Mouse (Mus musculus): ENCODE measurements around the gene Nol9. TPM values are rescaled to one million over a fixed set of nuclear protein-coding genes. Genes with fewer than 3 reads are reported as not detected.

Nol9 gene
- polyA plus RNA-seq, 1 experiment = 22.8 TPM

DNA sequence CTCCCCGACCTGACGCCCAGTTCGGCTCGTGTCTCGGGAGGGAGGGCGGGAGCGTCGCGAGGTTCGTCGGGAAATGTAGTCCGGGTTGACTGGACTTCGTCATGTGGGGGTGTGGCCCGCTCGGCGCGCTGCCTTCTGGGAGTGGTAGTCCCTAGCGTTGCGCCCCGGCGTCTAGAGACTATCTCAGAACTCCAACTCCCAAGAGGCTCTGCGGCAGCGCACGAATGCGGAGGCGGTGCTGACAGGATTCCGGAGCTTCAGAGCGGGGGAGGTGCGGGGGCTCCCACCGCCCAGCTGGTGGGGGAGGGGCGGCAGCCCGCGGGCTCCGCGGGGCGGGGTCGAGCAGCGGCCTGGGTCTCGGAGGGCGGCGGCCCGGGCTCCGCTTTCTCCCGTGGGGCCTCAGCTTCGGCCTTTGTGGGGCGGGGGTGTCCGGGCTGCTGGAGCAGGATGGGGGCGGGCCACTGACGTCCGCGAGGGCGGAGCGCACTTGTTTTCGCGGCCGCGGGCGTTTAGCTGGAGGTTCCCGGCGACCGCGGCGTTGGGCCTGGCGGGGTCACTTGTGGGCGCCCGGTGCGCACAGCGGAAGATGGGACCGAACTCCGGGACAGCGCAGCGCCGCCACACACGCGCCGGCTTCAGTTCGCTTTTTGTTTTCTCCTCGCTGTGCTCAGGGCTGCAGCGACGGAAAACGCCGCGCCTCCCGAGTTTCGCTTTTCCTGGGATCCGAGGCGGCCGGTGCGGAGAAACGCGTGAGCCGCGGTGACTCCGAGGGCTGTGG, 42.8 kb upstream of the Nol9 start, which contains the start of gene Phf13:
TSS of gene Phf13 (minus strand) at position 86 of the 778 bp plus-strand sequence.
- under 1% methylated on average over 77 of the region's 94 CpGs for WGBS
- Histone ChIP-seq H3K27ac (ENCODE audit: insufficient read depth, low read length) (peak within 1 kb of the TSS; percentile 88), H3K4me1 (ENCODE audit: control insufficient read depth, insufficient read depth, insufficient read length) (no peaks in the 10 kb centered on the region; the same call in 1 of the 2 replicates), H3K4me3 (ENCODE audit: extremely low read depth, insufficient read depth, insufficient read length) (peak within 1 kb of the TSS; percentile 88), H3K36me3 (ENCODE audit: control insufficient read depth, insufficient read depth, low read length) (0 out of 2 replicates have a peak, but pooled peaks cover 3% of the 10 kb centered on the region), H3K27me3 (ENCODE audit: control insufficient read depth, insufficient read depth, low read length) (peaks cover 11% of the 10 kb centered on the region)
- TF ChIP-seq CTCF (IDR thresholded peaks at IDR 0.05; ENCODE audit: extremely low read depth, insufficient read depth, insufficient read length, insufficient replicate concordance) (no peak), POLR2A (IDR thresholded peaks at IDR 0.05; ENCODE audit: low read depth, low read length) (peak; percentile 50)
- DNase-seq (ENCODE audit: low read depth in 1 of 2, low spot score in 2 of 2) = peak; percentile 97 to 99

DNA sequence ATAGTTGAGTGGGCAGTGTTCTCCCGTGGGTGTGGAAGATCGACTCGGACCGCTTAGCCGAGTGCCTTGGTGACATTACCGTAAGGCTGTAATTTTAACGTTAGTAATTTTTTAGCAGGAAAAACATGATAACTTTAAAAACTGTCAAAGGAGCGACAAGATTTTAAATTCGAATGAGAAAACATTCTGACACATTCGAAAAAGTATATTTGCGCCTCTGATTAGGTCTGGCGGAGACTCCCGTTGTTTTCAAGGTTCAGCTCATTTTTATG, 42.2 kb upstream of the Nol9 start:
- peak overlapping the region; percentile 78 for H3K4me3 ChIP-seq (ENCODE audit: extremely low read depth, insufficient read depth, insufficient read length)
- TF ChIP-seq POLR2A (IDR thresholded peaks at IDR 0.05; ENCODE audit: low read depth, low read length) (no peak), CTCF (IDR thresholded peaks at IDR 0.05; ENCODE audit: extremely low read depth, insufficient read depth, insufficient read length, insufficient replicate concordance) (no peak)
- no peaks in the 10 kb centered on the region; the same call in 1 of the 2 replicates for H3K4me1 ChIP-seq (ENCODE audit: control insufficient read depth, insufficient read depth, insufficient read length)
- WGBS = 2% methylated on average over 13 of the region's 13 CpGs
- H3K27ac ChIP-seq (ENCODE audit: insufficient read depth, low read length) = peak overlapping the region; percentile 88
- no peak for DNase-seq (ENCODE audit: low read depth in 1 of 2, low spot score in 2 of 2)
- H3K36me3 ChIP-seq (ENCODE audit: control insufficient read depth, insufficient read depth, low read length) = 0 out of 2 replicates have a peak, but pooled peaks cover 3% of the 10 kb centered on the region
- peaks cover 11% of the 10 kb centered on the region for H3K27me3 ChIP-seq (ENCODE audit: control insufficient read depth, insufficient read depth, low read length)

DNA sequence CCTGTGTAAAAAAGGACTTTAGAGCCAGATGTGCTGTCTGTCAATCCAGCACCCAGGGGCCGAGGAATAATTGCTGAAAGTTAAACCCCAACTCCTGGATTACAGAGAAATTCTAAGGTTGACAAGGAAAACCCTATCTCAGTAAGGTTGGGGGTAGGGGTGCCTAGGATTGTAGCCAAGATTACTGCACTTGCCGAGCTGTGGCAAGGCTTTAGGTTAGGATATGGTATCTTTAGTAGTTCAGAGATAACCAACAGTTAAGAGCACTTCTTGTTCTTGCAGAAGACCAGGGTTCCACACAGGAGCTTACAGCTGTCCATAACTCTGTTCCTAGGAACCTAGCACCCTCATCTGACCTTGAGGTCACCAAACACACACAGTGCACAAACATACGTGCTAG, 41.4 kb upstream of the Nol9 start:
- TF ChIP-seq POLR2A (IDR thresholded peaks at IDR 0.05; ENCODE audit: low read depth, low read length) = no peak
- no peak for TF ChIP-seq CTCF (IDR thresholded peaks at IDR 0.05; ENCODE audit: extremely low read depth, insufficient read depth, insufficient read length, insufficient replicate concordance)
- peaks cover 11% of the 10 kb centered on the region for H3K27me3 ChIP-seq (ENCODE audit: control insufficient read depth, insufficient read depth, low read length)
- no peak for DNase-seq (ENCODE audit: low read depth in 1 of 2, low spot score in 2 of 2)
- no peak overlapping the region for H3K4me3 ChIP-seq (ENCODE audit: extremely low read depth, insufficient read depth, insufficient read length)
- no peaks in the 10 kb centered on the region for H3K36me3 ChIP-seq (ENCODE audit: control insufficient read depth, insufficient read depth, low read length)
- 81% methylated on average over 3 of the region's 3 CpGs for WGBS
- H3K27ac ChIP-seq (ENCODE audit: insufficient read depth, low read length) = no peak overlapping the region
- no peaks in the 10 kb centered on the region; the same call in 1 of the 2 replicates for H3K4me1 ChIP-seq (ENCODE audit: control insufficient read depth, insufficient read depth, insufficient read length)

DNA sequence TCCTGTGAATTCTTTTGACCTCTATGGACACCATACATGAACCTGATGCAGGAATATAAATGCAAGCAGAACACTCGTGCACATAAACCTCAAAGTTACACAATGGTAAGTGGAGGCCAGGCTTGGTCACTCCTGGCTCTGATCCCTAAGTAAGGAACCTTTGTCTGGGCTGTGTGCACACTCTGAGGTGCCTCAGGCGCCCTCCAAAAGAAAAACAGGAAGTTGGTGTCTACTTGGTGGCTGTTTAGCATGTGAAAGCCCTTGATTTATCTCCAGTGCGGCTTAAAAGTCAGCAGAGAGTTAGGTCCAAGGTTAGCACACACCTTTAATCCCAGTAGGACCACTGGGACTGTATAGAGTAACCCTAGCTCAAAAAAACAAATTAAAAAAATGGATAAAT, 39.6 kb upstream of the Nol9 start:
- Histone ChIP-seq H3K4me3 (ENCODE audit: extremely low read depth, insufficient read depth, insufficient read length) (no peak overlapping the region), H3K36me3 (ENCODE audit: control insufficient read depth, insufficient read depth, low read length) (no peaks in the 10 kb centered on the region), H3K27ac (ENCODE audit: insufficient read depth, low read length) (no peak overlapping the region), H3K4me1 (ENCODE audit: control insufficient read depth, insufficient read depth, insufficient read length) (no peaks in the 10 kb centered on the region; the same call in 1 of the 2 replicates), H3K27me3 (ENCODE audit: control insufficient read depth, insufficient read depth, low read length) (peaks cover 11% of the 10 kb centered on the region)
- no peak for DNase-seq (ENCODE audit: low read depth in 1 of 2, low spot score in 2 of 2)
- 14% methylated on average over 3 of the region's 3 CpGs for WGBS
- TF ChIP-seq CTCF (IDR thresholded peaks at IDR 0.05; ENCODE audit: extremely low read depth, insufficient read depth, insufficient read length, insufficient replicate concordance) = no peak
- TF ChIP-seq POLR2A (IDR thresholded peaks at IDR 0.05; ENCODE audit: low read depth, low read length) = no peak

DNA sequence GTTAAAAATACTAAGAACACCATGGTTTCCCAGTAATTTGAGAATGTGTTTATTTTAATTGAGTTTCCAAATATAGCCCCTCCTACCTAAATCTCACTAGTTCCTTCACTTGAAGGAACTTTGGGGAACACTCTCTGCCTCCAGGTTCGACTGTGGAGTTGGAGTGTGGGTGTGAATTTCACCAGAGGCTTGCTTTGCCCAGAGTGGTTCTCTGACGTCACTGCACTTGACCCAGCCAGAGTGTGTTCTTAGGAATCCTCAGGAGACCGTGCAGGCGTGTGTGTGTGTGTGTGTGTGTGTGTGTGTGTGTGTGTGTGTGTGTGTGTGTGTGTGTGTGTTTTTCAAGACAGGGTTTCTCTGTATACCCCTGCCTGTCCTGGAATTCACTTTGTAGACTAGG, 38.2 kb upstream of the Nol9 start:
- H3K27me3 ChIP-seq (ENCODE audit: control insufficient read depth, insufficient read depth, low read length) = no peaks in the 10 kb centered on the region
- no peak for TF ChIP-seq POLR2A (IDR thresholded peaks at IDR 0.05; ENCODE audit: low read depth, low read length)
- TF ChIP-seq CTCF (IDR thresholded peaks at IDR 0.05; ENCODE audit: extremely low read depth, insufficient read depth, insufficient read length, insufficient replicate concordance) = no peak
- no peak overlapping the region for H3K4me3 ChIP-seq (ENCODE audit: extremely low read depth, insufficient read depth, insufficient read length)
- H3K4me1 ChIP-seq (ENCODE audit: control insufficient read depth, insufficient read depth, insufficient read length) = no peaks in the 10 kb centered on the region
- no peak overlapping the region for H3K27ac ChIP-seq (ENCODE audit: insufficient read depth, low read length)
- DNase-seq (ENCODE audit: low read depth in 1 of 2, low spot score in 2 of 2) = no peak
- no peaks in the 10 kb centered on the region for H3K36me3 ChIP-seq (ENCODE audit: control insufficient read depth, insufficient read depth, low read length)
- 55% methylated on average over 4 of the region's 4 CpGs for WGBS

DNA sequence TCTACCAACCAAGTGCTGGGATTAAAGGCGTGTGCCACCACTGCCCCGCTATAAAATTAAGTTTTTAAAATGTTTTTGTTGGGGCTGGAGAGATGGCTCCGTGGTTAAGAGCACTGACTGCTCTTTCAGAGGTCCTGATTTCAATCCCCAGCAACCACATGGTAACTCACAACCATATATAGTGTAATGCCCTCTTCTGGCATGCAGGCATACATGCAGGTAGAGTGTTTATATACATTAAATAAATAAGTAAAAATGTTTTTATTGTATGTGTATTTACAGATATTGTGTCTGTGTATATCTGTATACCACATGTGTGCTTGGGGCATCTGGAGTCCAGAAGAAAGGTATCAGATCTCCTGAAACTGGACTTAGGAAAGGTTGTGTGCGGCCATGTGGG, 37.8 kb upstream of the Nol9 start:
- Histone ChIP-seq H3K27ac (ENCODE audit: insufficient read depth, low read length) (no peak overlapping the region), H3K4me1 (ENCODE audit: control insufficient read depth, insufficient read depth, insufficient read length) (no peaks in the 10 kb centered on the region), H3K36me3 (ENCODE audit: control insufficient read depth, insufficient read depth, low read length) (no peaks in the 10 kb centered on the region), H3K27me3 (ENCODE audit: control insufficient read depth, insufficient read depth, low read length) (no peaks in the 10 kb centered on the region), H3K4me3 (ENCODE audit: extremely low read depth, insufficient read depth, insufficient read length) (no peak overlapping the region)
- no peak for DNase-seq (ENCODE audit: low read depth in 1 of 2, low spot score in 2 of 2)
- 73% methylated on average over 4 of the region's 4 CpGs for WGBS
- TF ChIP-seq POLR2A (IDR thresholded peaks at IDR 0.05; ENCODE audit: low read depth, low read length) (no peak), CTCF (IDR thresholded peaks at IDR 0.05; ENCODE audit: extremely low read depth, insufficient read depth, insufficient read length, insufficient replicate concordance) (no peak)

DNA sequence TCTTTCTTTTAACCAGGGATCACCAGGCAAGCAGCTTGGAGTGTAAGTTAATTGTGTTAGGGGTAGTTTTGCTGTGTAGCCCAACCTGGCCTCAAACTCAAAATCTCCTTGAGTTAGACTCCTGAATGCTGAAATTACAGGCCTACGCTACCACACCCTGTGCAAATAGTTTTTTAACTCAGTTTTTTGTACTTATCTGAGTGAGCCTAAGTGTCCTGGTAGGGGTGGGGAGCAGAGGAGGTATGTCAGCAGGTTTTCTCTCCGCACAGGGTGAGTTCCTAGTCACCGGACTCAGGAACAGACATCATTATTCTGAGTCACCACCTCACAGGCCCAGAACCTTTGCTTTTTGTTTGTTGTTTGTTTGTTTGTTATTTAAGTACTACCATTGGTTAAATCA, 37.1 kb upstream of the Nol9 start:
- H3K4me1 ChIP-seq (ENCODE audit: control insufficient read depth, insufficient read depth, insufficient read length) = no peaks in the 10 kb centered on the region
- H3K27me3 ChIP-seq (ENCODE audit: control insufficient read depth, insufficient read depth, low read length) = no peaks in the 10 kb centered on the region
- H3K36me3 ChIP-seq (ENCODE audit: control insufficient read depth, insufficient read depth, low read length) = no peaks in the 10 kb centered on the region
- H3K4me3 ChIP-seq (ENCODE audit: extremely low read depth, insufficient read depth, insufficient read length) = no peak overlapping the region
- TF ChIP-seq POLR2A (IDR thresholded peaks at IDR 0.05; ENCODE audit: low read depth, low read length) (no peak), CTCF (IDR thresholded peaks at IDR 0.05; ENCODE audit: extremely low read depth, insufficient read depth, insufficient read length, insufficient replicate concordance) (no peak)
- no peak overlapping the region for H3K27ac ChIP-seq (ENCODE audit: insufficient read depth, low read length)
- no peak for DNase-seq (ENCODE audit: low read depth in 1 of 2, low spot score in 2 of 2)
- 93% methylated on average over 3 of the region's 3 CpGs for WGBS
